Mouse (Mus musculus) MEL (cell line): ENCODE measurements around the gene Kcnh4. TPM values are rescaled to one million over a fixed set of nuclear protein-coding genes. Genes with fewer than 3 reads are reported as not detected.

Experiments used
- DNase-seq: peaks from one replicate; pipeline ENCODE4 v3.0.0; 2011; ENCODE audit warnings: low read depth, low spot score
- H3K27ac ChIP-seq: 2 replicates; pipeline ENCODE4 v1.5.1; 2012; ENCODE audit warnings: low read depth, mild to moderate bottlenecking, control low read depth, low read length, moderate library complexity; ENCODE audit not compliant: control insufficient read depth
- H3K27me3 ChIP-seq, 2 experiments: fragments of 150-350 bp in 1 of 2; sonication (generic) in 1 of 2; 2 replicates each; pipeline ENCODE4 v1.6.1; 2012; ENCODE audit warnings: low read length in 2 of 2, mild to moderate bottlenecking in 2 of 2, improper control_type of control experiment in 1 of 2, moderate library complexity in 1 of 2; ENCODE audit not compliant: insufficient read depth in 2 of 2, control insufficient read depth in 1 of 2
- H3K36me3 ChIP-seq, 2 experiments: 2 replicates each; pipeline ENCODE4 v1.6.1; 2012 to 2014; ENCODE audit warnings: low read length in 2 of 2, improper control_type of control experiment in 1 of 2, inconsistent platforms in 1 of 2, mild to moderate bottlenecking in 1 of 2; ENCODE audit not compliant: insufficient read depth in 2 of 2, control insufficient read depth in 1 of 2
- H3K4me1 ChIP-seq, 2 experiments: fragments of 150-350 bp in 1 of 2; sonication (generic) in 1 of 2; 2 replicates each; pipeline ENCODE4 v1.6.1; 2012; ENCODE audit warnings: low read length in 2 of 2, improper control_type of control experiment in 1 of 2, mild to moderate bottlenecking in 1 of 2; ENCODE audit not compliant: insufficient read depth in 2 of 2, control insufficient read depth in 1 of 2
- H3K4me3 ChIP-seq, 2 experiments: fragments of 150-350 bp in 1 of 2; sonication (generic) in 1 of 2; 2 replicates each; pipeline ENCODE4 v1.5.1; 2012; ENCODE audit warnings: low read depth in 2 of 2, low read length in 2 of 2, mild to moderate bottlenecking in 2 of 2, moderate library complexity in 2 of 2, control low read depth in 1 of 2, improper control_type of control experiment in 1 of 2; ENCODE audit not compliant: control insufficient read depth in 1 of 2, insufficient read depth in 1 of 2
- H3K79me2 ChIP-seq: 2 replicates; pipeline ENCODE4 v1.6.1; 2012; ENCODE audit warnings: mild to moderate bottlenecking, low read length, moderate library complexity; ENCODE audit not compliant: control insufficient read depth, poor library complexity, insufficient read depth
- H3K9ac ChIP-seq: 2 replicates; pipeline ENCODE4 v1.6.1; 2012; ENCODE audit warnings: low read depth, mild to moderate bottlenecking, control low read depth, low read length, moderate library complexity; ENCODE audit not compliant: control insufficient read depth, poor library complexity, severe bottlenecking
- H3K9me3 ChIP-seq: fragments of 150-350 bp; sonication (generic); replicated peaks from 2 replicates; pipeline ENCODE4 v1.6.1; 2012; ENCODE audit warnings: mild to moderate bottlenecking, low read length, improper control_type of control experiment, moderate library complexity; ENCODE audit not compliant: insufficient read depth
- BHLHE40 ChIP-seq: IDR thresholded peaks from 2 replicates; pipeline ENCODE4 v1.6.1; 2012; ENCODE audit warnings: low read depth, mild to moderate bottlenecking, inconsistent platforms, low read length, improper control_type of control experiment, borderline replicate concordance
- CHD1 ChIP-seq: IDR thresholded peaks from 2 replicates; pipeline ENCODE4 v1.6.1; 2012; ENCODE audit warnings: low read depth, mild to moderate bottlenecking, inconsistent platforms, low read length, improper control_type of control experiment
- E2F4 ChIP-seq: IDR thresholded peaks from 2 replicates; pipeline ENCODE4 v1.6.1; 2011; ENCODE audit warnings: low read depth, low read length, improper control_type of control experiment, borderline replicate concordance
- EP300 ChIP-seq, 2 experiments: IDR thresholded peaks; 2 replicates each; pipeline ENCODE4 v1.6.1; 2011; ENCODE audit warnings: improper control_type of control experiment in 2 of 2, low read length in 2 of 2, low read depth in 1 of 2, mild to moderate bottlenecking in 1 of 2
- ETS1 ChIP-seq: IDR thresholded peaks from 2 replicates; pipeline ENCODE4 v1.6.1; 2012; ENCODE audit warnings: low read depth, mild to moderate bottlenecking, inconsistent platforms, low read length, improper control_type of control experiment, moderate library complexity
- GATA1 ChIP-seq: IDR thresholded peaks from 2 replicates; pipeline ENCODE4 v1.6.1; 2011; ENCODE audit warnings: low read depth, low read length, improper control_type of control experiment
- HCFC1 ChIP-seq: IDR thresholded peaks from 2 replicates; pipeline ENCODE4 v1.6.1; 2012; ENCODE audit warnings: low read depth, mild to moderate bottlenecking, inconsistent platforms, low read length, improper control_type of control experiment, moderate library complexity
- JUND ChIP-seq: IDR thresholded peaks from 2 replicates; pipeline ENCODE4 v1.6.1; 2011; ENCODE audit warnings: low read depth, mild to moderate bottlenecking, improper control_type of control experiment, low read length
- KAT2A ChIP-seq: conservative IDR thresholded peaks from 2 replicates; pipeline ENCODE4 v1.6.1; 2012; ENCODE audit warnings: low read depth, low read length, improper control_type of control experiment, inconsistent platforms
- MAFK ChIP-seq: IDR thresholded peaks from 2 replicates; pipeline ENCODE4 v1.6.1; 2011; ENCODE audit warnings: low read depth, mild to moderate bottlenecking, low read length, improper control_type of control experiment, borderline replicate concordance
- MAX ChIP-seq: IDR thresholded peaks from 2 replicates; pipeline ENCODE4 v1.6.1; 2011; ENCODE audit warnings: low read length, improper control_type of control experiment
- MXI1 ChIP-seq: IDR thresholded peaks from 2 replicates; pipeline ENCODE4 v1.6.1; 2011; ENCODE audit warnings: mild to moderate bottlenecking, low read depth, low read length, improper control_type of control experiment
- MYB ChIP-seq: IDR thresholded peaks from 2 replicates; pipeline ENCODE4 v1.6.1; 2011; ENCODE audit warnings: mild to moderate bottlenecking, low read depth, low read length, improper control_type of control experiment
- MYC ChIP-seq: IDR thresholded peaks from 2 replicates; pipeline ENCODE4 v1.6.1; 2011; ENCODE audit warnings: low read depth, mild to moderate bottlenecking, low read length, improper control_type of control experiment, moderate library complexity
- POLR2AphosphoS2 ChIP-seq: IDR thresholded peaks from 2 replicates; pipeline ENCODE4 v1.6.1; 2011; ENCODE audit warnings: low read length, improper control_type of control experiment
- RAD21 ChIP-seq: IDR thresholded peaks from 2 replicates; pipeline ENCODE4 v1.6.1; 2011; ENCODE audit warnings: mild to moderate bottlenecking, low read depth, low read length, improper control_type of control experiment
- SIN3A ChIP-seq: IDR thresholded peaks from 2 replicates; pipeline ENCODE4 v1.6.1; 2012; ENCODE audit warnings: low read length, improper control_type of control experiment, inconsistent platforms
- SMC3 ChIP-seq: IDR thresholded peaks from 2 replicates; pipeline ENCODE4 v1.6.1; 2011; ENCODE audit warnings: low read depth, low read length, improper control_type of control experiment
- TAL1 ChIP-seq: IDR thresholded peaks from 2 replicates; pipeline ENCODE4 v1.6.1; 2012; ENCODE audit warnings: mild to moderate bottlenecking, inconsistent platforms, low read length, moderate library complexity, mixed read lengths
- TBP ChIP-seq: IDR thresholded peaks from 2 replicates; pipeline ENCODE4 v1.8.0; 2011; ENCODE audit warnings: low read depth, low read length, improper control_type of control experiment
- TCF12 ChIP-seq: IDR thresholded peaks from 2 replicates; pipeline ENCODE4 v1.6.1; 2014; ENCODE audit warnings: low read depth, mild to moderate bottlenecking, inconsistent platforms, low read length, improper control_type of control experiment, moderate library complexity
- UBTF ChIP-seq: IDR thresholded peaks from 2 replicates; pipeline ENCODE4 v1.6.1; 2012; ENCODE audit warnings: low read depth, mild to moderate bottlenecking, inconsistent platforms, low read length, improper control_type of control experiment, moderate library complexity, borderline replicate concordance; ENCODE audit not compliant: insufficient read depth
- USF2 ChIP-seq, 2 experiments: IDR thresholded peaks; 2 replicates each; pipeline ENCODE4 v1.6.1; 2011 to 2012; ENCODE audit warnings: improper control_type of control experiment in 2 of 2, low read length in 2 of 2, borderline replicate concordance in 1 of 2, inconsistent platforms in 1 of 2, low read depth in 1 of 2, mild to moderate bottlenecking in 1 of 2; ENCODE audit not compliant: insufficient read depth in 1 of 2
- ZKSCAN1 ChIP-seq: IDR thresholded peaks from 2 replicates; pipeline ENCODE4 v1.6.1; 2012; ENCODE audit warnings: low read depth, mild to moderate bottlenecking, inconsistent platforms, low read length, improper control_type of control experiment, moderate library complexity
- ZMIZ1 ChIP-seq: IDR thresholded peaks from 2 replicates; pipeline ENCODE4 v1.6.1; 2012; ENCODE audit warnings: low read depth, mild to moderate bottlenecking, inconsistent platforms, low read length, improper control_type of control experiment, moderate library complexity
- ZNF384 ChIP-seq: IDR thresholded peaks from 2 replicates; pipeline ENCODE4 v1.6.1; 2012; ENCODE audit warnings: low read depth, mild to moderate bottlenecking, inconsistent platforms, low read length, improper control_type of control experiment
- polyA plus RNA-seq, 2 experiments: library from polyadenylated mRNA; stranded (reverse) in 1 of 2; unstranded in 1 of 2; fragments of >175 nt in 1 of 2; fragments of >200 nt in 1 of 2; gene quantifications; 2 replicates each; pipeline versions ENCODE4 v1.2.1 to v1.2.4; 2012; ENCODE audit warnings: low replicate concordance in 2 of 2, low read depth in 1 of 2; ENCODE audit not compliant: insufficient read length in 2 of 2, insufficient read depth in 1 of 2, missing spikeins in 1 of 2
- total RNA-seq: library from RNA; depleted of rRNA; stranded (reverse); fragments of 300-350 nt; gene quantifications from 2 replicates; pipeline ENCODE4 v1.2.3, GENCODE M21; 2012

Kcnh4 gene
- total and polyA plus RNA-seq, 3 experiments = 0.04 to 0.08 TPM; not detected in 1

DNA sequence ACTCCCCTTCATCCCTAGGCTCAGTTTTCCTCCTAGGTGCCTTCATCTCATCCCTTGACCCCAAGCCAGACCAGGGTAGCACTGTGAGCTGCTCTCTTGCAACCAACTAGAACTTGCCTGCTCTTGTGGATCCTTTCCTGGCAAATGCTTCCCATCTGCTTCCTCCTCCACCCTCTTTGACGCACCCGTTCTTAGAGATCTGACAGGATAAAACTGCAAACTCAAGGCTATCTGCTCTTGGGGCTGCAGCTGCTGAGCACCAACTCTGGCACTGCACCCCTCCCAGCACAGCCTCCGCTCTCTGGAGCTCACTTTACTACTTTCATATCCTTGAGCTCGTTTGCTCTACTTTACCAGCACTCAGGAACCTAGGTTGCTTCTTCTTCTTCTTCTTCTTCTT is 11.1 kb downstream of the Kcnh4 start:
- Histone ChIP-seq H3K9ac (no peak overlapping the region), H3K27me3 (no peaks in the 10 kb centered on the region), H3K36me3 (0 out of 4 replicates have a peak, but pooled peaks cover 0 to 5% of the 10 kb centered on the region in 2 experiments), H3K9me3 (no peaks in the 10 kb centered on the region), H3K4me1 (peaks cover 3 to 9% of the 10 kb centered on the region in 2 experiments; a peak in 3 of 4 replicates), H3K4me3 (no peak overlapping the region), H3K79me2 (no peaks in the 10 kb centered on the region), H3K27ac (no peak overlapping the region)
- peak; percentile 54 for DNase-seq
- no peak for TF ChIP-seq TAL1
- TF ChIP-seq ETS1 = 0 out of 2 replicates have a peak, but pooled peaks have one; percentile 2
- no peak for TF ChIP-seq MAFK
- TF ChIP-seq ZMIZ1 = no peak
- no peak for TF ChIP-seq RAD21
- TF ChIP-seq MXI1 = no peak
- TF ChIP-seq HCFC1 = no peak
- TF ChIP-seq KAT2A = no peak
- no peak for TF ChIP-seq POLR2AphosphoS2
- no peak for TF ChIP-seq BHLHE40
- TF ChIP-seq GATA1 = 0 out of 2 replicates have a peak, but pooled peaks have one; percentile 12
- no peak for TF ChIP-seq MAX
- TF ChIP-seq MYB = no peak
- no peak for TF ChIP-seq JUND
- TF ChIP-seq MYC = no peak
- 0 out of 2 replicates have a peak, but pooled peaks have one; percentile 49 for TF ChIP-seq TBP
- TF ChIP-seq E2F4 = no peak
- TF ChIP-seq USF2 (IDR thresholded peaks at IDR 0.05; ENCODE audit: borderline replicate concordance in 1 of 2, insufficient read depth in 1 of 2, low read depth in 1 of 2, low read length in 2 of 2) = no peak
- peak; percentile 28; the same call in 1 of the 2 replicates for TF ChIP-seq SIN3A
- peak; percentile 80 for TF ChIP-seq ZNF384
- TF ChIP-seq CHD1 = no peak
- TF ChIP-seq ZKSCAN1 = no peak
- 0 out of 4 replicates have a peak, but pooled peaks have one; percentile 6 to 20 for TF ChIP-seq EP300 (IDR thresholded peaks at IDR 0.05; ENCODE audit: low read depth in 1 of 2, low read length in 2 of 2)
- no peak for TF ChIP-seq SMC3
- no peak for TF ChIP-seq UBTF
- no peak for TF ChIP-seq TCF12
